Mouse (Mus musculus) inflammation-experienced regulatory T-cells, adult 6 months (primary cell): Measurements from ENCODE around the gene Ube2n. TPM values are rescaled to one million over a fixed set of nuclear protein-coding genes. Genes with fewer than 3 reads are reported as not detected.
A peak's percentile ranks its signal among the peaks of the same experiment; 100 is the strongest.

Experiments used
- ATAC-seq: one replicate; pipeline ENCODE4 v1.8.0; 2017
- polyA plus RNA-seq, 3 experiments: library from polyadenylated mRNA; unstranded; fragments of 100-300 nt; shearing (Covaris generic); gene quantifications; one replicate each; pipeline ENCODE4 v1.2.1; 2017

Gene Ube2n
- 100 to 1,000 TPM; 280 to 438 (median 366) TPM for polyA plus RNA-seq

GRCm38 (mm10) chr10:95514656-95515292 lies at the start of gene Ube2n:
Gene Ube2n (plus strand): TSS chr10:95515145.
- ATAC-seq, result peak; percentile 84

- no peak for ATAC-seq
Measured at GRCm38 (mm10) chr10:95465485-95465896, 49.5 kb upstream of the Ube2n start.

DNA sequence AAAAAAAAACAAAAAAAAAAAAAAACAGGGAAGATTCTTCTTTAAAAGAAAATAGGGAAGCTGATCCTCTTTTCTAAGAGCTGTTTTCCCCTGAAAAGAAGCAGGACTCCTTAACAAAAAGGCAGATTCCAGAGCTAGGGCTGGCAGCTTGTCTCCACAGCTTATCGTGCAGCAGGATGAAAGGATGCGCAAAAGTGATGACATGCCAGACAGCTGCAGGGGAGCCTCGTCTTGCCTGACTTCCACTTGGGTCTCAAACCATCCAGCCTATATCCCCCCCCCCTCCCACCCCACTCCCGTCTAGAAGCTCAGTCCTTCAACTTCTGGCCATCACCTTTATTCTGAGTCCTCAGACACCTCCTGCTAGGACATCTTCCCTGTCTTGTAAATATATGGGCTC lies 46.1 kb upstream of the Ube2n start:
- ATAC-seq, result no peak

GRCm38 (mm10) chr10:95471186-95471585 lies 43.8 kb upstream of the Ube2n start:
- no peak for ATAC-seq

DNA sequence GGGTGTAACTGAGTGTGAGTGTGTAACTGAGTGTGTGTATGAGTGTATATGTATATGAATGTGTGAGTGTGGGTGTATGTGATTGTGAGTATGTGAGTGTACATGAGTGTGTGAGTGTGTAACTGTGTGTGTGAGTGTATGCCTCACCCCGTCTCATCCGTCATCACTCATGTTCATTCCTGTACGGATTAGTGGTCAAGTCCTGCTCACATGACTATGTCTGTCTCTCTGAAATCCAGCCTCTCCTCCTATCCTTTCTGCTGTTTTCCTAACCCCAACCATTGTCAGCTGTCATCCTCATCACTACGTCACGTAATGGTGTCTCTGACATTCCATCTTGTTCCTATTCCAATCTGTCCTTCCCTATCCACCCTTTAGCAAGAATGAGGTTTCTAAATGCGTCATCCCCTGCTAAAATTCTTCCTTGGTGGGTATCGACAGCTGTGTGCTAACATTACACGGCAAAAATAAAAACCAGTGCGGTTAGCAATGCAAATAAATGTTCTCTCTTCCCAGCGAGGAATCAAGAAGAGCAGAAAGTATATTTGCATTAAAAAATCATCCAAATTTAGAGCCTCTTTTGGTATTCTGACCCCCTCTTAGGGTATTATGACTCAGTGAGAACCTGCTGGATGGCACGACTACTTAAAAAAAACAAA lies 42.9 kb upstream of the Ube2n start:
- no peak for ATAC-seq

DNA sequence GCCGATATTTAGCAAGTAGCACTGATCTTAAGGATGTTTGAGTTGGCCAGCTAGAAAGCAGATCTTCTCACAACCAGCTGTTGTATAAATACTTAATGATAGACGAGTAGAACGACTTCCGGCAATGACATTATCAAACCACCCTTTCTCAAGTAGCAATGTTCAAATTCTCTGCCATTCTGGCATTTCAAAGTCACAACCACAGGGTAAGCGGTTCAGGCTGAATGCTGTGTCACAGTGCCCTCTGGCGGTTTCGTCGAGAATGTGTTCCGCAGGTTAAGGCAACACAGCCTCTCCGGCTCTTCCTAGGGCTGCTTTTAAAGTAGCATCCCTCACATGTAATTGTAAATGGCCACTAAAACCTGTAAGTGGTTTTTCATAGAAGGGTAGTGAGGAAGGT lies 39.0 kb upstream of the Ube2n start:
- peak; percentile 99 for ATAC-seq

DNA sequence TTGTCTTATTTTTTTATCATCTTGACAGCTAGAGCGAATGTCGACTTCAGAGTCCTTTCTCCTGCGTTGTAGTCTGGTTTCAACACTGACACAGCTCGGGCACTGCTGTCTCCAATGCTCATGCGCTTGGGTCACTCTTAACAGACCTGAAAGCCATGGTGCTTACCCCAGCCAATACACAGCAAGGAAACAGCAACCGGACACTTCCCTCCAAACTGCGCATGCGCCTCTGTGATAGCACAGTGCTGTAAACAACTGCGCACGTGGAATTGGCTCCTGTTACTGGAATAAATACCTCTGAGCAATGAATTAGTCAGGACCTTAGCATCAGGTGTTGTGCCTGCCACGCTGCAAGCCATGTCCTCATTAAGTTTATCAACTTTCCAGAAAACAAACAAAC lies 37.4 kb upstream of the Ube2n start:
- ATAC-seq, result no peak

GRCm38 (mm10) chr10:95489653-95490052 lies 25.3 kb upstream of the Ube2n start:
- ATAC-seq, result no peak

- ATAC-seq, result no peak
Measured at GRCm38 (mm10) chr10:95494268-95494667, 20.7 kb upstream of the Ube2n start.

DNA sequence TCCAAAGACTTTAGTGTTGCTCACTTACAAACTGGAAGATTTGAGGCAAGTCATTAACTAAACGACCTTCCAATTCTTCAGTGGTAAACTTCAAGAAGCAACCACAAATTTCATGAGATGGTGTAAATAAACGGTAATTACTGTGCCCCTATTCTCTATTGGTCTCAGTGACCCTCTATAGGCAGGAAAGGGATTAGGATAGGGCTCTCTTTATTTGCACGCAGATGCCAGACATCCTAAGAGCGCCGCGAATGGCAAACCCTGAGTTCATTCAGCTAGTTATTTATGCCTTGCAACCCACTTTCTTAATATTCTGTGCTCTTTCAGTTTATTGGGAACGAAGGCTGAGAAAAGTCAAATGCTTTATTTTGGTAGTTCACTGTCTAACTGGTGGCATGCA lies 13.9 kb upstream of the Ube2n start:
- no peak for ATAC-seq

DNA sequence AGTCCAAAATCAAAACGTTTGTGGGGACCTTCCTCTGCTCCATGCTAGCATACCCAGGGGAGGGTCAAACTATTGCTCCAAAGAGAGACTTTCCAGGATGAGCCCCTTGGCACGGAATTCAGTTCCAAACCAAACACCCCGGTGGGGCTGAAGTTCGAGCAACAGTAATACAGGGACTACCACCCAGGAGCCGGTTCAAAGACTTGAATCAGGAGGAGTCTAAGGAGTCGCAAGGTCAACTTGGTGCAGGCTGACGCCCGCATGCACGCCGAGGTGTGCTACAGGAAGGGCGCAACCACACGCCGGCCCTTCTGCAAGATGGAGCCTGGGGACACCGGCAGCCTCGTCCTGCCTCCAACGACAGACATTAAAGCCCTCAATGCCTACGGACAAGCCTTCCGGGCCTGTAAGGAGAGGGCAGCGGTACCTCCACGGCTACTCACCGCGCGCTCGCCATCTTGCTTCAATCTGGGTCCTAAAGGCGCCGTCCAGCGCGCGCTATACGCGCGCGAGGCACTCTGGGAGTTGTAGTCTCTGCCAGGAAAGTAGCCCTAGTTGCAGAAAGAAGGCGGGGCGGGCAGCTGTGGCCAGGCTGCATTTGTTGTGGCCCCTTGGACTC lies 13.4 kb upstream of the Ube2n start, which contains the start of gene Mrpl42:
Gene Mrpl42 (minus strand): TSS at position 478 of the 619 bp plus-strand sequence.
- peak; percentile 96 for ATAC-seq

GRCm38 (mm10) chr10:95503443-95504235 lies 11.3 kb upstream of the Ube2n start:
- ATAC-seq, result no peak

GRCm38 (mm10) chr10:95504341-95504740 lies 10.6 kb upstream of the Ube2n start:
- no peak for ATAC-seq

- no peak for ATAC-seq
Measured at GRCm38 (mm10) chr10:95508126-95508525, 6.8 kb upstream of the Ube2n start.

DNA sequence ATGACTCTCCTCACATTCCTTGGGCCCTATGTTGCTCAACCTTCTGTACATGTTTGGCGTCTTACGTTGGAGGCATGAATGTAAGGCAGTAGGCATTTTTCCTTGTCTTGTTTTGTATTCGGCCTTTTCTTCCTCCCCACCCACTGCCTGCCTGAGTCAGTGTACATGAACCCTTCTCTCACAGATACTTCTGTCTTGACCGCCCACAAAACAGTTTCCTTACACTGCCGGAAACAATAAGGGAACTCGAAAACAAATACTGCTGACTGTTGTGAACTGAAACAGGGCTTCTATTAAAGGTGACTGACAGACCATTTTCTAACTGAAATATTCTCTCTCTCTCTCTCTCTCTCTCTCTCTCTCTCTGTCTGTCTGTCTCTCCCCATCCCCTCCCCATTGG lies 6.2 kb upstream of the Ube2n start:
- ATAC-seq, result peak; percentile 72

DNA sequence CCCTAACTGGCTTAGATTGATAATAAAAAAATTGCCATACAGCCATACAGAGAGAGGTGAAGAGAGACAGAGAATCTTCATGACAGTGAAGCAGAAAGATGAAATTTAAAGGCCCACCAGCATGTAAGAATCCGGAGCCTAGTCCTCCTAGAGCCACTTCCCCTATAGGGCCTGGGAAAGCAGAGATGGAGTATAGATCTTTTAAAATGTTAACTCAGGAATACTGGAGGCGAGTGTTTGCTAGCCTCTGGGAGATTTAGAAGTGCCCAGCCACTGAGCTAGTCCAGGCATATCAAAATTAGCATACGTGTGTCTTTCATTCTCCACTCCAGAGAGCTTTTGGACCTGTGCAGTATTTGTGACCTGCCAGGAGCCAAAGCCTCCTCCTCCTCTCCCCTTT lies 5.7 kb upstream of the Ube2n start:
- ATAC-seq, result no peak

GRCm38 (mm10) chr10:95512635-95513034 lies 2.3 kb upstream of the Ube2n start:
- no peak for ATAC-seq

- ATAC-seq, result no peak
Measured at GRCm38 (mm10) chr10:95513768-95514556, 983 bp upstream of the Ube2n start.

- peak; percentile 22 for ATAC-seq
Measured at GRCm38 (mm10) chr10:95515293-95515931, 467 bp downstream of the Ube2n start.

DNA sequence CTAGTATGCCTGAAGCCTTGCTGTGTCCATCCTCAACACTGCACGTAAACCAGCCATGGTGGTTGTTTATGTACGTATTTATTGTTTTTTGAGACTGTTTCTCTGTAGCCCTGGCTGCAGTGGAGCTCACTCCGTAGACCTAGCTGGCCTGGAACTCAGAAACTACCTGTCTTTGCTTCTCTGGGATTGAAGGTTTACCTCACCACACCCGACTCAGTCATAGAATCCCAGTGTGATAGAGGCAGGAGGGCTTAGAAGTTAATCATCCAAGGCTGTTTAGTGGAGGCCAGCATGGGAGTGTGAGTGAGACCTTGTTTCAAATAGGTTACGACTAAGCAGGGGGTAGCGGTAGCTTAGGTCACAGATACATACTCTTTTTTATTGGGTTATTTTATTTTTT lies 2.7 kb downstream of the Ube2n start:
- ATAC-seq, result no peak

- ATAC-seq, result no peak
Measured at GRCm38 (mm10) chr10:95525037-95525675, 10.2 kb downstream of the Ube2n start.
